Mouse (Mus musculus) hindbrain, embryonic 15.5 days (tissue): ENCODE results near the gene Chrnb4. TPM values are rescaled to one million over a fixed set of nuclear protein-coding genes. Genes with fewer than 3 reads are reported as not detected.

Experiments used
- ATAC-seq: fragments of 200-750 bp; cut with Nextera tagmentation; 2 replicates; pipeline ENCODE4 v1.8.0; 2017; ENCODE audit warnings: low read depth, moderate number of reproducible peaks, moderate TSS enrichment; ENCODE audit not compliant: low FRiP score
- H3K27ac ChIP-seq: fragments of 300-500 bp; sonication (generic); replicated peaks from 2 replicates; pipeline ENCODE4 v1.5.1; 2015; ENCODE audit warnings: mild to moderate bottlenecking, inconsistent platforms
- H3K27me3 ChIP-seq: fragments of 300-500 bp; sonication (generic); 2 replicates; pipeline ENCODE4 v1.6.1; 2015; ENCODE audit warnings: control low read depth, inconsistent platforms
- H3K36me3 ChIP-seq: fragments of 300-500 bp; sonication (generic); 2 replicates; pipeline ENCODE4 v1.6.1; 2015; ENCODE audit warnings: control low read depth, inconsistent platforms
- H3K4me1 ChIP-seq: fragments of 300-500 bp; sonication (generic); replicated peaks from 2 replicates; pipeline ENCODE4 v1.6.1; 2015; ENCODE audit warnings: control low read depth, inconsistent platforms
- H3K4me2 ChIP-seq: fragments of 300-500 bp; sonication (generic); 2 replicates; pipeline ENCODE4 v1.6.1; 2015; ENCODE audit warnings: moderate library complexity, mild to moderate bottlenecking, inconsistent platforms
- H3K4me3 ChIP-seq: fragments of 300-500 bp; sonication (generic); 2 replicates; pipeline ENCODE4 v1.5.1; 2015; ENCODE audit warnings: mild to moderate bottlenecking, inconsistent platforms
- H3K9ac ChIP-seq: fragments of 300-500 bp; sonication (generic); 2 replicates; pipeline ENCODE4 v1.6.1; 2015; ENCODE audit warnings: inconsistent platforms
- H3K9me3 ChIP-seq: fragments of 300-500 bp; sonication (generic); 2 replicates; pipeline ENCODE4 v1.6.1; 2016; ENCODE audit warnings: control low read depth, inconsistent platforms
- WGBS: fragments of 180-500 bp; shearing (Covaris S2); methylation state at CpG from one replicate; pipeline ENCODE4 v1.1.7; 2015; 5-methylcytosine and 5-hydroxymethylcytosine counted together
- polyA plus RNA-seq: library from polyadenylated mRNA; unstranded; fragments of >200 nt; fragmentation: Nextera tagmentation; extraction: Ambion mirVana; gene quantifications from 2 replicates; pipeline ENCODE4 v1.2.1, GENCODE M21; 2015

The Chrnb4 gene
- polyA plus RNA-seq, 1 experiment from 2014 or later, result 1.2 TPM

- Histone ChIP-seq H3K27me3 (peaks cover 2% of the 10 kb centered on the region; the same call in 1 of the 2 replicates), H3K4me2 (no peak overlapping the region), H3K36me3 (no peaks in the 10 kb centered on the region), H3K27ac (no peak overlapping the region), H3K4me3 (no peak overlapping the region), H3K4me1 (peaks cover 32% of the 10 kb centered on the region), H3K9ac (no peak overlapping the region), H3K9me3 (no peaks in the 10 kb centered on the region)
- WGBS, result 79% methylated on average over 2 of the region's 2 CpGs
- no peak for ATAC-seq
Observed at GRCm38 (mm10) chr9:55045001-55045400, 3.6 kb downstream of the Chrnb4 start.

- H3K9me3 ChIP-seq, result no peaks in the 10 kb centered on the region
- peaks cover 31% of the 10 kb centered on the region for H3K4me1 ChIP-seq
- 7% methylated on average over 8 of the region's 8 CpGs for WGBS
- H3K27me3 ChIP-seq, result no peaks in the 10 kb centered on the region; the same call in 1 of the 2 replicates
- H3K36me3 ChIP-seq, result no peaks in the 10 kb centered on the region
- no peak overlapping the region for H3K9ac ChIP-seq
- no peak overlapping the region for H3K27ac ChIP-seq
- H3K4me2 ChIP-seq, result no peak overlapping the region
- no peak overlapping the region for H3K4me3 ChIP-seq
- no peak for ATAC-seq
Observed at GRCm38 (mm10) chr9:55043688-55044087, 4.9 kb downstream of the Chrnb4 start.

- Histone ChIP-seq H3K4me1 (peaks cover 11% of the 10 kb centered on the region), H3K4me3 (no peak overlapping the region), H3K27ac (no peak overlapping the region), H3K9ac (no peak overlapping the region), H3K27me3 (no peaks in the 10 kb centered on the region), H3K4me2 (no peak overlapping the region), H3K9me3 (no peaks in the 10 kb centered on the region), H3K36me3 (no peaks in the 10 kb centered on the region)
- 42% methylated on average over 2 of the region's 2 CpGs for WGBS
- ATAC-seq, result peak; percentile 65; the same call in 1 of the 2 replicates
Observed at GRCm38 (mm10) chr9:55041389-55041788, 7.2 kb downstream of the Chrnb4 start.

- WGBS, result 52% methylated on average over 5 of the region's 5 CpGs
- H3K9ac ChIP-seq, result no peak overlapping the region
Observed at GRCm38 (mm10) chr9:55039983-55040382, 8.6 kb downstream of the Chrnb4 start.

GRCm38 (mm10) chr9:55038948-55039347, 9.6 kb downstream of the Chrnb4 start:
- Histone ChIP-seq H3K36me3 (no peaks in the 10 kb centered on the region), H3K4me3 (no peak overlapping the region), H3K9ac (no peak overlapping the region), H3K4me2 (no peak overlapping the region), H3K27ac (no peak overlapping the region), H3K9me3 (no peaks in the 10 kb centered on the region), H3K4me1 (peaks cover 11% of the 10 kb centered on the region), H3K27me3 (no peaks in the 10 kb centered on the region)
- no peak for ATAC-seq
- 63% methylated on average over 8 of the region's 8 CpGs for WGBS

More at GRCm38 (mm10) chr9:55039983-55040382, 8.6 kb downstream of the Chrnb4 start:
- Histone ChIP-seq H3K4me1 (peaks cover 11% of the 10 kb centered on the region), H3K36me3 (no peaks in the 10 kb centered on the region), H3K27me3 (no peaks in the 10 kb centered on the region), H3K4me3 (no peak overlapping the region), H3K4me2 (no peak overlapping the region), H3K9me3 (no peaks in the 10 kb centered on the region), H3K27ac (peak overlapping the region; percentile 42; the same call in 1 of the 2 replicates)
- no peak for ATAC-seq

- ATAC-seq, result no peak
- no peaks in the 10 kb centered on the region for H3K9me3 ChIP-seq
- no peak overlapping the region for H3K27ac ChIP-seq
- H3K4me1 ChIP-seq, result peaks cover 2% of the 10 kb centered on the region; the same call in 1 of the 2 replicates
- H3K4me3 ChIP-seq, result no peak overlapping the region
- no peak overlapping the region for H3K9ac ChIP-seq
- 56% methylated on average over 6 of the region's 6 CpGs for WGBS
- no peak overlapping the region for H3K4me2 ChIP-seq
- H3K36me3 ChIP-seq, result no peaks in the 10 kb centered on the region
- no peaks in the 10 kb centered on the region for H3K27me3 ChIP-seq
Observed at GRCm38 (mm10) chr9:55031435-55032167, 17.0 kb downstream of the Chrnb4 start.

GRCm38 (mm10) chr9:55026275-55026663, 22.3 kb downstream of the Chrnb4 start, which contains the start of gene Chrna3:
Gene Chrna3, minus strand, starts transcription at chr9:55026562.
- Histone ChIP-seq H3K36me3 (no peaks in the 10 kb centered on the region), H3K4me1 (peaks cover 16% of the 10 kb centered on the region; the same call in 1 of the 2 replicates), H3K27me3 (no peaks in the 10 kb centered on the region), H3K9ac (peak within 1 kb of the TSS; percentile 61), H3K4me3 (peak within 1 kb of the TSS; percentile 54), H3K27ac (peak within 1 kb of the TSS; percentile 69), H3K9me3 (no peaks in the 10 kb centered on the region), H3K4me2 (peak within 1 kb of the TSS; percentile 63)
- peak; percentile 71; the same call in 1 of the 2 replicates for ATAC-seq
- WGBS, result 1% methylated on average over 39 of the region's 39 CpGs

- H3K4me3 ChIP-seq, result peak overlapping the region; percentile 54
- H3K4me1 ChIP-seq, result peaks cover 16% of the 10 kb centered on the region; the same call in 1 of the 2 replicates
- no peaks in the 10 kb centered on the region for H3K36me3 ChIP-seq
- peak overlapping the region; percentile 61 for H3K9ac ChIP-seq
- 6% methylated on average over 38 of the region's 38 CpGs for WGBS
- H3K27me3 ChIP-seq, result no peaks in the 10 kb centered on the region
- H3K4me2 ChIP-seq, result peak overlapping the region; percentile 63
- no peaks in the 10 kb centered on the region for H3K9me3 ChIP-seq
- H3K27ac ChIP-seq, result peak overlapping the region; percentile 69
- ATAC-seq, result peak; percentile 21; the same call in 1 of the 2 replicates
Observed at GRCm38 (mm10) chr9:55025534-55026274, 22.9 kb downstream of the Chrnb4 start.

GRCm38 (mm10) chr9:55023902-55024583, 24.5 kb downstream of the Chrnb4 start:
- H3K4me2 ChIP-seq, result no peak overlapping the region
- peaks cover 16% of the 10 kb centered on the region; the same call in 1 of the 2 replicates for H3K4me1 ChIP-seq
- H3K36me3 ChIP-seq, result no peaks in the 10 kb centered on the region
- ATAC-seq, result no peak
- H3K4me3 ChIP-seq, result no peak overlapping the region
- 41% methylated on average over 13 of the region's 13 CpGs for WGBS
- H3K27me3 ChIP-seq, result no peaks in the 10 kb centered on the region
- no peak overlapping the region for H3K9ac ChIP-seq
- no peak overlapping the region for H3K27ac ChIP-seq
- H3K9me3 ChIP-seq, result no peaks in the 10 kb centered on the region

- WGBS, result 86% methylated on average over 5 of the region's 5 CpGs
- peaks cover 16% of the 10 kb centered on the region; the same call in 1 of the 2 replicates for H3K4me1 ChIP-seq
- ATAC-seq, result no peak
Observed at GRCm38 (mm10) chr9:55023326-55023725, 25.3 kb downstream of the Chrnb4 start.

GRCm38 (mm10) chr9:55016926-55017325, 31.7 kb downstream of the Chrnb4 start:
- Histone ChIP-seq H3K4me3 (no peak overlapping the region), H3K4me2 (no peak overlapping the region), H3K4me1 (no peaks in the 10 kb centered on the region), H3K27me3 (no peaks in the 10 kb centered on the region), H3K36me3 (peaks cover 3% of the 10 kb centered on the region; the same call in 1 of the 2 replicates), H3K27ac (no peak overlapping the region), H3K9me3 (no peaks in the 10 kb centered on the region), H3K9ac (no peak overlapping the region)
- ATAC-seq, result no peak
- WGBS, result 78% methylated on average over 3 of the region's 3 CpGs

More at GRCm38 (mm10) chr9:55023326-55023725, 25.3 kb downstream of the Chrnb4 start:
- Histone ChIP-seq H3K36me3 (no peaks in the 10 kb centered on the region), H3K4me3 (no peak overlapping the region), H3K27ac (no peak overlapping the region), H3K4me2 (no peak overlapping the region), H3K9me3 (no peaks in the 10 kb centered on the region), H3K9ac (no peak overlapping the region), H3K27me3 (no peaks in the 10 kb centered on the region)
